Mouse (Mus musculus): ENCODE measurements around the gene BC037034. TPM values are rescaled to one million over a fixed set of nuclear protein-coding genes. Genes with fewer than 3 reads are reported as not detected.

Gene BC037034
- polyA plus RNA-seq, 1 experiment from 2014 or later, result 36.9 TPM

DNA sequence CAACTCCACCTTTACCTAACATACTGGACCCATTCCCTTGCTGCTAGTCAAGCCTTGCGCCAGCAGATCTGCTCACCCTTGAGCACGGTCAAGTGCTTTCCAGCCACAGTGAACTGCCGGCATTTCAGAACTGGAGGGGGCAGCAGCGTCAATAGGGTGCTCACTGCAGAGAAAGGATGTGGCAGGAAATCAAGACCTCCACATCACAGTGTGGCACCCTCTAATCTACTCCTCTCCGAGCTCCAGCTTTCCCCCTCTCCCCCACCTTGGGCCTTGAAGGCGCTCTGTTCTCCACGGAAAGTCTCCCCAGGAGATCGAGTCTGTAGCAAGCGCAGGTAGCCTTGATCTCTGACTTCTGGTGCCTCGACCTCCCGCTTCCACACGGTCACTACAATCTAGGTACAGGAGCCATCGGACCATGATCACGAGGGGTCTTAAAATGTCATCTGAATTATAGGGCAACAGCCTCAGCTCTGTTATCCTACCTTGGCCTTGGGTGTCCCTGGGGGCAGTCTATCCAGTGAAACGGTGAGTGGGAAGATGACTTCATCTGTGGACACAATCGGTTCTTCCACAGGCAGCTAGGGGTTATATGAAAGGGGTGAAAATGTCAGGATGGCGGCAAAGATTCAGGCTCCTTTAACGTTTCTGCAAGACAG, 1.1 kb downstream of the BC037034 start:
- TF ChIP-seq CTCF (IDR thresholded peaks at IDR 0.05), result no peak
- DNase-seq (ENCODE audit: low read depth, low spot score) (no peak), ATAC-seq (no peak)
- in situ Hi-C loops (cut with MboI; ENCODE audit: low pct_unique_long_range_greater_than_20kb), result no loop called here
- CTCF ChIA-PET, result no interaction called here
- no peaks in the 10 kb centered on the region for H3K27me3 ChIP-seq
- POLR2A ChIA-PET, result interaction anchor here (1.3 to 3.5 kb wide), 3 partner anchors 10 to 16 kb away, joined by 5 to 12 read pairs (median 10); partner anchors contain the start of genes Gal3st4, Gm43720, Gpc2 and Stag3

DNA sequence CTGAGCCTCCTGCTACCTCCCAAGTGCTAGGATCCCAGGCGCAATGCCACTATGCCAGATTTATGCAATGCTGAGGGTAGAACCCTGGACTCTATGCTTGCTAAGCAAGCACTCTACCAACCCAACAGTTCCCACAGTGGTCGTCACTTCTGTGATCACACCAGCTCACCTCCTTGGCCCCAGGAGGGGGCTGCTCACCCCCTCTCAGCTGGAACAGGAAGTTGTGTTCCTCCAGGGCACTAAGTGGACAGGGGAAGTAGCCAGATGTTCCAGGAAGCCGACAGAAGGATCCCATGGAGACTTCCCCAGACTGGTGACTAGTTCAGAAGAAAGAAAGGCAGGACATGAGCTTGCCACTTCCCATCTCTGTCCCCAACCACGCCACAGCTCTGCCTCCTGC, 1.8 kb downstream of the BC037034 start:
- ATAC-seq, result no peak
- CTCF ChIA-PET, result no interaction called here
- no peaks in the 10 kb centered on the region for H3K27me3 ChIP-seq
- TF ChIP-seq CTCF (IDR thresholded peaks at IDR 0.05), result no peak
- DNase-seq (ENCODE audit: low read depth, low spot score), result no peak
- POLR2A ChIA-PET, result interaction anchor here (2.6 kb wide), 1 partner anchor 11 kb away, joined by 10 read pairs; the partner anchor contains the start of gene Gal3st4
- in situ Hi-C loops (cut with MboI; ENCODE audit: low pct_unique_long_range_greater_than_20kb), result no loop called here

DNA sequence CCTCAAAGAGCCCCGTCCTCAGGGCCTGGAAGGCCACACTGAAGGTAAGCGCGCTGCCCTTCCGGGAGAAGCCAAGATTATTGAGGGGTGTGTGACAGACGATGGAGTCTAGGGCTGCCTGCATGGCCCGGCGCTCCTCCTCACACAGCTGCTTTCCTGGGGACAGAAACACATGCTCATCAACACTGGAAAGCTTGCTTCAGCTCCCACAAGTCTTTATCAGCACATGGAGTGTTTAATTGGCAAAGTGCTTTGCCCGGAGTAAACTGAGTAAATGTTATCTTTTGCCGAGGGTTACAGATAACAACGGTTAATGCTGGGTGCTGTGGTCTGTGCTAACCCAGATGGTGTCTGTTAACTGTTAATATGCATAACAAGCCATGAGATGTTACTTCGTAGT, 3.0 kb downstream of the BC037034 start:
- H3K27me3 ChIP-seq, result no peaks in the 10 kb centered on the region
- ATAC-seq (no peak), DNase-seq (ENCODE audit: low read depth, low spot score) (no peak)
- POLR2A ChIA-PET, result no interaction called here
- no peak for TF ChIP-seq CTCF (IDR thresholded peaks at IDR 0.05)
- in situ Hi-C loops (cut with MboI; ENCODE audit: low pct_unique_long_range_greater_than_20kb), result no loop called here
- CTCF ChIA-PET, result no interaction called here

DNA sequence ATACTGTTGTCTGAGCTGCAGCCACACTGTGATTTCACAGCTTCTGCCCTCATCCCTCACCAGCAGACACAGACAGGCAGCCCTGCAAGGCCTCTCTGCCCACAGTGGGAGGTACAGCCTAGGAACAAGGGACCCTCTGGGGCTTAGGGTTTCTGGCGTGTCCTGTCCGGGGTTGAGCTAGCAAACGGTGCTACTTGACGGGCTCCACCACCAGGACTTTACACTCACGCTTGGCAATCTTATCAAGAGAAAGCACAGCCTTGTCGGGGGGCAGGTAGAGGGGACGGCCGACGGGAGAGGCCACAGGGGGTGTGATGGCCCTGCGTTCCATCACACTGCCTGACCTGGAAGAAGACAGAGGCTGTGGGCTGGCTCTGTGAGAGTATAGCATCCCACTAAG, 3.8 kb downstream of the BC037034 start:
- DNase-seq (ENCODE audit: low read depth, low spot score) (no peak), ATAC-seq (no peak)
- ChIA-PET CTCF (interaction anchor here (0.7 kb wide), 1 partner anchor 9 kb away, joined by 3 read pairs; no protein-coding TSS in a partner anchor), POLR2A (no interaction called here)
- in situ Hi-C loops (cut with MboI; ENCODE audit: low pct_unique_long_range_greater_than_20kb), result no loop called here
- no peaks in the 10 kb centered on the region for H3K27me3 ChIP-seq
- no peak for TF ChIP-seq CTCF (IDR thresholded peaks at IDR 0.05)

DNA sequence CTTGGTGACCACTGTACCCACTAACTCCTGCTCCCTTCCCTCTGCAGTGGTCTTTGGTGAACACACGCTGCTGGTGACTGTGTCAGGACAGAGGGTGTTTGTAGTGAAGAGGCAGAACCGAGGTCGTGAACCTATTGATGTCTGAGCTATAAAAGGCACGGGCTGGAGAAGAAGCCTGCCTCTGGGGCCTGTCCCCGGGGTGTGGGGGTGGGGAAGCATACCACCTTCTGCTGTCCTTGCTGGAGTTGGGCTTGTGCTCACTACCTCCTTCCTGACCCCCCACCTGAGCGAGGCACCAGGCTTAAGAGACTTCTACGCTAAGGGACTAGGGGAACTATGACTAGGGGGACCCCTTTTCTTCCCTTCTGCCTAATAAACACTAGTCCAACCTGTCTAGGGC, 4.8 kb downstream of the BC037034 start:
- CTCF ChIA-PET, result no interaction called here
- in situ Hi-C loops (cut with MboI; ENCODE audit: low pct_unique_long_range_greater_than_20kb), result no loop called here
- no peak for TF ChIP-seq CTCF (IDR thresholded peaks at IDR 0.05)
- H3K27me3 ChIP-seq, result no peaks in the 10 kb centered on the region
- POLR2A ChIA-PET, result no interaction called here
- ATAC-seq (no peak), DNase-seq (ENCODE audit: low read depth, low spot score) (no peak)

DNA sequence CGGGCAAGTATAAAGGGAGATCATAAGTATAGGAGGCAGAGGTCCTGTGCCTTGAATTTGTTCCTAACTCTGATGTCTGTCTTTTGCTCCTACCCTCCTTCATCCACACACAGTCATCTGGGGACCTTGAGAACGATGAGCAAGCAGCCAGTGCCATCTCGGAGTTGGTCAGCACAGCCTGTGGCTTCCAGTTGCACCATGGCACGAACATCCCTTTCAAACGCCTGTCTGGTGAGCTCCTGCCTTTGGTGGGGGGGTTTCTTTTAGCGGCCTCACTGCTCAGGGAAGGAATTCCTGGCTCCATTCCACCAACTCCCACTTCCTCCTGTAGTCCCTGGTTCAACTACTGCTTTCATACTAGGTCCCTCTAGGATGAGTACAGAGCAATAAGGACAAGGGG, 5.3 kb downstream of the BC037034 start:
- CTCF ChIA-PET, result no interaction called here
- H3K27me3 ChIP-seq, result no peaks in the 10 kb centered on the region
- DNase-seq (ENCODE audit: low read depth, low spot score), result no peak
- in situ Hi-C loops (cut with MboI; ENCODE audit: low pct_unique_long_range_greater_than_20kb), result no loop called here
- TF ChIP-seq CTCF (IDR thresholded peaks at IDR 0.05), result no peak
- ATAC-seq, result no peak
- POLR2A ChIA-PET, result no interaction called here

DNA sequence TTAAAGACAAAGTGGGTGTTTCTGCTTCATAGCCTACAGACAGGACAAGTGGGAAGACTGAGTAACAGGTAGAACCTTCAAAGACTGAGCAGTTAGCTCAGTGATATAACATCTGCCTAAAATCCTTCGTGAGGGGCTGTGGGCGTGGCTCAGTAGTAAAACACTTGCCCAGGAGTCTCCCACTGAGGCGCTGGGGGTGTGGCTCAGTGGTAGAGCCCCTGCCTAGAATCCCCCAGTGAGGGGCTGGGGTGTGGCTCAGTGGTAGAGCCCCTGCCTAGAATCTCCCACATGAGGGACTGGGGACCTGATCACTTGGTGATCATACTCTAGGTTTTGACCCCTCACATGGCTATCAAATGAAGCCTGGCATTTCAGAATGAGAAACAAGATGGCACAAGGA, 5.8 kb downstream of the BC037034 start:
- POLR2A ChIA-PET, result no interaction called here
- H3K27me3 ChIP-seq, result no peaks in the 10 kb centered on the region
- DNase-seq (ENCODE audit: low read depth, low spot score) (no peak), ATAC-seq (no peak)
- in situ Hi-C loops (cut with MboI; ENCODE audit: low pct_unique_long_range_greater_than_20kb), result no loop called here
- CTCF ChIA-PET, result no interaction called here
- TF ChIP-seq CTCF (IDR thresholded peaks at IDR 0.05), result no peak

DNA sequence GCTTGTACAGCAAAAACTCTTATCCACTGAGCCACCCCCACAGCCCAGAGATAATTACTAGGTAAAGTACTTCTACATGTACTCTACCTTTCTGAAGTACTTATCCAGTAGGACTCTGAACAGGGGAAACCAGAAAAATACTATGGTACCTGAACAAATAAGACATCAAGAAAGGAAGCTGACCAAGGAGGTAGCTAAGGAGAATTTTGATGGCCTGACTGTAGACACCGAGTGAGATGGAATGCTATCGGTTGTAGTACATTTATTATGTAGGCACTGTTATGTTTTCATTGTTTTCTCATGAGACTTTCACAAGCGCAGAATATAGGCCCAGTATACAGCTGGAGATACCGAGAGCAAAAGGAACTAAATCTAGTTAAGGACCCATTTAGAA, 6.3 kb downstream of the BC037034 start:
- H3K27me3 ChIP-seq, result no peaks in the 10 kb centered on the region
- CTCF ChIA-PET, result no interaction called here
- DNase-seq (ENCODE audit: low read depth, low spot score) (no peak), ATAC-seq (no peak)
- POLR2A ChIA-PET, result no interaction called here
- no peak for TF ChIP-seq CTCF (IDR thresholded peaks at IDR 0.05)
- in situ Hi-C loops (cut with MboI; ENCODE audit: low pct_unique_long_range_greater_than_20kb), result no loop called here

DNA sequence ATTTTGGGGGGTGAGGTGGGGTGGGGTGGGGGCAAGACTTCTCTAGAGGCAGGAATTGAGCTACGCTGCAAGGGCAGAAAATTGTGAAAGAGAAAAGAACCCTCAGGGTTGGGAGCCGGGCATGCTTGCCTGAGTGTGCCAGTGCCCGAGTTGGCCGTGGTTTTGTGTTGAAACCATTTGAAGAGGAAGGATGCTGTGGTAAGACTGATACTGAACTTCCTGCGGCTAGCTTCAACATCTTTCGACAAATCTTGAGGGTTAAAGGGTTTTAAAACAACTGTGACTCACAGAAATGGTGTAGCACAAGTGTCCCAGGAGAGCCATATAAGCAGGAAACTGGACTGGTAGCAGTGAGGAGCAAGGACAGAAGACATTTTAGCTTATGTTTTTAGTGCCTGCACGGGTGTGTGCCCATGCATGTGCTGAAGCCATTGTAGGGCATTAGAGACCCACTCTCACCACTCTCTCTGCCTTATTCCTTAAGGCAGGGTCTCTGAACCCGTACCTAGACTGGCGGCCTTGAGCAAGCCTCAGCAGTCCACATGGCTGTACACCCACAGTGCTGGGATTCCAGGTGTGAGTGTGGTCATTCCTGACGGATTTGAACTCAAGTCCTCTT, 6.8 kb downstream of the BC037034 start:
- DNase-seq (ENCODE audit: low read depth, low spot score) (no peak), ATAC-seq (no peak)
- CTCF ChIA-PET, result no interaction called here
- in situ Hi-C loops (cut with MboI; ENCODE audit: low pct_unique_long_range_greater_than_20kb), result no loop called here
- no peak for TF ChIP-seq CTCF (IDR thresholded peaks at IDR 0.05)
- POLR2A ChIA-PET, result interaction anchor here (0.6 kb wide), 1 partner anchor 597 kb away, joined by 4 read pairs; no protein-coding TSS in a partner anchor
- no peaks in the 10 kb centered on the region for H3K27me3 ChIP-seq

DNA sequence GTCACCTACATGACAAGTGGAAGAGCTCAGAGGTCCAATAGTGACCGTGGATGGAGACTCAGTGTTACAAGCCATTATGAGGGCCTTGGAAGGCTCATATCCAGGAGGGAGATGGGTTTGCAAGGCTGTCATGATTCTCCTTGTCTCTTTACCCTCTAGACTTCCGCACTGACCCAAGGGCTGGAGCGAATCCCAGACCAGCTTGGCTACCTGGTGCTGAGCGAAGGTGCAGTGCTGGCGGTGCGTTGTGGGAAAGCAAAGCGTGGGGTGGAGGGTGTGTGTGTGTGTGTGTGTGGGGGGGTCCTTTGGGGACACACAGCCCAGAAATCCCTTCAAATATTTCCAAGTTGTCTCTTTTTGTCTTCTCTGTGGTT, 7.8 kb downstream of the BC037034 start:
- ChIA-PET CTCF (interaction anchor here (0.7 to 1.5 kb wide), 2 partner anchors 16 to 35 kb away, joined by 3 to 6 read pairs; partner anchors contain the start of gene Gal3st4), POLR2A (interaction anchor here (0.6 to 1.0 kb wide), 2 partner anchors 8 to 598 kb away, joined by 4 read pairs; partner anchors contain the start of gene BC037034)
- ATAC-seq, result peak; percentile 6
- in situ Hi-C loops (cut with MboI; ENCODE audit: low pct_unique_long_range_greater_than_20kb), result no loop called here
- no peak for TF ChIP-seq CTCF (IDR thresholded peaks at IDR 0.05)
- no peaks in the 10 kb centered on the region for H3K27me3 ChIP-seq
- no peak for DNase-seq (ENCODE audit: low read depth, low spot score)

DNA sequence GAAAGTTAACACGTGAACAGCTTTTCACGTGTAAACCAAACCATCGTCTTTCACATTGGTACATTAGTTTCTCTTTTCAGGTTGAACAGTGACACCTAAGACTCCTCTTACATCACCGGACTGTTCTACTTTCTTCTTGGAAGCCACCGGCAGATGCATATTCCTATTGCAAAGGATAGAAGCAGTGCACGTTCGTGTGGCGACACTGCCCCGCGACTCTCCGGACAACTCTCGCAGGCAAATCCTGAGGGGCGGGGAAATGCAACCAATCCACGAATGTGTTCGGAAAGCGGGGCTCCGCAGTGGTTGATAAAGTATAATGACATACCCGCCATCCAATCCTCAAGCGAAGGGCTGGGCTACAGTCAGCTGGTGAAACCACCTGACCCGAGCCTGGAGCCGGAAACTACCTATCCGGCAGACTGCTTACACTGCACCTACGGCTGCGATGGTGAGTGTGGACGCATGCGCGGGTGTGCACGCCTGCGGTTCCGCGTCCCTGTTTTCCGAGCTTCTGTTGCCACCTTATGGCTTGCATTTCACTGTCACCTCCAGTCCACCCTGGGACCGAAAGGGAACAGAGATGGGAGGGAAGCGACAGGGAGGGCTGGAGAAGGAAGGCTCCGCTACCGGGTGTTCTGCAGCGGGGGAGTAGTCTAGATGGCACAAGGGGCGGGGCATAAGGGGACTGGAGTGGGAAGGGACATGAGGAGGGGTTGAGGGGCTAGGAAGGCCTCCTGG, 8.3 kb downstream of the BC037034 start, which contains the start of gene Lamtor4:
Gene Lamtor4, plus strand, starts transcription at position 130 of the 741 bp plus-strand sequence.
- H3K27me3 ChIP-seq, result no peaks in the 10 kb centered on the region
- DNase-seq (ENCODE audit: low read depth, low spot score), result peak; percentile 98
- ATAC-seq, result peak; percentile 98
- CTCF ChIA-PET, result interaction anchor here (0.7 to 1.8 kb wide), 4 partner anchors 13 to 34 kb away, joined by 3 to 7 read pairs (median 4); partner anchors contain the start of genes Gal3st4, Gm43720, Gpc2 and Stag3
- POLR2A ChIA-PET, result interaction anchor here (1.0 to 1.2 kb wide), 2 partner anchors 8 to 30 kb away, joined by 3 to 4 read pairs; partner anchors contain the start of genes BC037034 and Nxpe5
- TF ChIP-seq CTCF (IDR thresholded peaks at IDR 0.05), result no peak
- in situ Hi-C loops (cut with MboI; ENCODE audit: low pct_unique_long_range_greater_than_20kb), result no loop called here

All from Patski (cell line).